Mouse (Mus musculus): ENCODE results near the gene Vsig10l. TPM values are rescaled to one million over a fixed set of nuclear protein-coding genes. Genes with fewer than 3 reads are reported as not detected.

The Vsig10l gene
- total and polyA plus RNA-seq, 2 experiments from 2014 or later = 15.8 to 25.8 TPM

DNA sequence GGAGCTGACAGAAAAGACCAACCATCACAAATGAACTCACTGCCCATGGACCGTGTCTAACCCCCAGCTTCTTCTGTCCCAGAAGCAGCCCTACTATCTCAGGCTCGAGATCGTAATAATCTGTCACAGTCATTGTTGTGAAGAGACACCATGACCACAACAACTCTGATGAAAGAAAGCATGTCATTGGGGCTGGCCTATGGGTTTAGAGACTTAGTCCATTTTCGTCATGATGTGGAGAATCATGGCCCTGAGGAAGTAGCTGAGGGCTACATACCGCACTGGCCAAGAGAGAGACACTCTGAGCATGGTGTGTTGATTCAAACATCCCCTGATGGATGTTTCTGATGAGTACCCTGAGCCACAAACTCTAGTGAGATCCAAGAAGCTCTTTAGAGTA is 28.3 kb upstream of the Vsig10l start:
- Histone ChIP-seq H3K4me3 (ENCODE audit: low read length) (no peak overlapping the region), H3K4me1 (ENCODE audit: insufficient read depth, low read length) (no peaks in the 10 kb centered on the region), H3K36me3 (ENCODE audit: insufficient read depth, low read length) (no peaks in the 10 kb centered on the region), H3K9me3 (ENCODE audit: low read length) (no peaks in the 10 kb centered on the region), H3K27ac (no peak overlapping the region), H3K27me3 (ENCODE audit: insufficient read depth, low read length) (no peaks in the 10 kb centered on the region), H3K4me2 (ENCODE audit: low read depth, low read length) (no peak overlapping the region), H3K9ac (replicated peaks; ENCODE audit: low read length) (no peak overlapping the region)
- 84% methylated on average over 5 of the region's 5 CpGs for WGBS
- no peak for DNase-seq (ENCODE audit: low spot score)
- no peak for TF ChIP-seq CTCF (IDR thresholded peaks at IDR 0.05; ENCODE audit: low read depth)
- ATAC-seq = no peak

DNA sequence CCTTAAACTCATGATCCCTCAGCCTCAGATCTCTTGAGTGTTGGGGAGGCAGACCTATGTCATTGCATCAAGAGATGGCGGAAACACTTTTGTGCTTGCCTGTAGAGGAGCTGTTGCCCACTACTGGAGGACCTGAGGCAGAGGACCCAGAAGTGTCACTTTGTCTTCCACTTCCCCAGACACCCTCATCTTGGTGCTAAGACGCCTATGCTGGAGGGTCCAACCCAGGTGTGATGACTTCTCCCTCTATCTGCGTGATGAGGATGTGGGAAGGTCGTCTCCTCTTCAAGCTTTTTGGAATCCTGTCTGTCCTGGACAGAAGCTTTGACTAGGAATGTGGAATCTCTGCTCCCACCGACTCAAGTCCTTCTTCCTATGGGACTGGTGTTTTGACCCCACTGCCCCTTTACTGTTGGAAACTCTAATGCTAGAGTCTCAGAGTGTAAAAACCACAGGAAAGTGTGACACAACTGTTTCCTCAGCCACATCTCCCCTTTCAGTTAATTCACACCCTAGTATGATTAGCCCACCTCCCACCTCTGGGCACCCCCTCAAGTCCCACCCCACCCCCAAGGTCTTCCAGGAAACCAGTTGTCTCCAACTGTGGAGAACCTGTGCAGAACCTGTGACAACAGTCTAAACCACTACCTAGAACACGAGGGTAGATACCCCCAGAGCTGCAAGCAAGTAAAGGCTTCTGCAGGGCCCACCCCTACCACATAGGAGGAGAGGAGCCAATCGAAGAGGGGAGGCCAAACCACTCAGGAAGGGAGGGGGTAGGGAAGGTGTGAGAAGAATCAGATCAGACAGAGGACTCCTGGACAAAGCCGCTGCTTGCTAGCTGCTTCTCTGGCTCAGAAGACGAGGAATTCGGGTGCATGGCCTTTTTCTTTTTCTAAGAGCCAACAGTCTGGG is 26.4 kb upstream of the Vsig10l start, which contains the start of gene Nkg7:
Nkg7 (plus strand) TSS at position 733 of the 915 bp plus-strand sequence.
- Histone ChIP-seq H3K9me3 (ENCODE audit: low read length) (no peaks in the 10 kb centered on the region), H3K36me3 (ENCODE audit: insufficient read depth, low read length) (no peaks in the 10 kb centered on the region), H3K27ac (no peak within 1 kb of the TSS), H3K4me1 (ENCODE audit: insufficient read depth, low read length) (no peaks in the 10 kb centered on the region), H3K4me2 (ENCODE audit: low read depth, low read length) (no peak within 1 kb of the TSS), H3K9ac (replicated peaks; ENCODE audit: low read length) (no peak within 1 kb of the TSS), H3K27me3 (ENCODE audit: insufficient read depth, low read length) (no peaks in the 10 kb centered on the region), H3K4me3 (ENCODE audit: low read length) (no peak within 1 kb of the TSS)
- 78% methylated on average over 10 of the region's 10 CpGs for WGBS
- DNase-seq (ENCODE audit: low spot score) (no peak), ATAC-seq (no peak)
- no peak for TF ChIP-seq CTCF (IDR thresholded peaks at IDR 0.05; ENCODE audit: low read depth)

DNA sequence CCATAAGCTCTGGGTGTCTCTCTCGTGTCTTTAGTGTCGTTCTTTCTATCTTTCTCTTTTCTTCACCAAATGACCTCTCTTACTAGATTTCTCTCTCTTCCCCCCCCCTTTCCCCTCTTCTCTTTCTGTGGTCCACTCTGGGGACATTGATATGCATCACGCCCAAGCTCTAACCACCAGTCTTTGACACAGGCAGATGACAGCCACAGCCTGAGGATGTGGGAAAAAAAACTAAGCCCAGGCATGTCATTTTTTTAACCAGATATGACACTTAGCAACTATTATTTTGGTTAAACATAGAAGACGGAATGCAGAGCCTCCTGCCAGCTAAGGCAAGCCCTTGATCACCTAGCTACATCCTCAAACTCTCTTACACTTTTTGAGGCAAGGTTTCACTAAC is 24.3 kb upstream of the Vsig10l start:
- no peak for TF ChIP-seq CTCF (IDR thresholded peaks at IDR 0.05; ENCODE audit: low read depth)
- Histone ChIP-seq H3K36me3 (ENCODE audit: insufficient read depth, low read length) (no peaks in the 10 kb centered on the region), H3K4me1 (ENCODE audit: insufficient read depth, low read length) (0 out of 2 replicates have a peak, but pooled peaks cover 3% of the 10 kb centered on the region), H3K9ac (replicated peaks; ENCODE audit: low read length) (no peak overlapping the region), H3K4me3 (ENCODE audit: low read length) (no peak overlapping the region), H3K4me2 (ENCODE audit: low read depth, low read length) (no peak overlapping the region), H3K27me3 (ENCODE audit: insufficient read depth, low read length) (no peaks in the 10 kb centered on the region), H3K27ac (no peak overlapping the region), H3K9me3 (ENCODE audit: low read length) (no peaks in the 10 kb centered on the region)
- ATAC-seq (no peak), DNase-seq (ENCODE audit: low spot score) (no peak)
- 87% methylated on average over 4 of the region's 4 CpGs for WGBS

DNA sequence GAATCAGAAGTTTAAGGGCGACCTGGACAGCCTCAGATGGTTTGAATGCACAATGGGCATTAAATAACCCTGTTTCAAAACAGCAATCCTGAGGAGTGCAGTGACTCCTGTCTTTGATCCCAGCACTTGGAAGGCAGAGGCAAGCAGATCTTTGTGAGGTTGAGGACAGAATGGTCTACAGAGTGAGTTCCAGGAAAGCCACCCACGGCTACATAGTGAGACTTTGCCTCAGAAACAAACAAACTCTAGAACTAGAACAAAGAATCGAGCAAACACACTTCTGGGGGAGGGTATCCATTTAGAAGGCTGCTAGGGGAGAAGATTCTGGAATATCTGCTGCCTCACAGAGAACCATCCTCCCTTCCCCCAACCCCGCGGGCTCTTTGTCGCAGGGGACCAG is 22.5 kb upstream of the Vsig10l start, which contains the start of gene Cldnd2:
Cldnd2 (plus strand) TSS at position 301 of the 400 bp plus-strand sequence.
- ATAC-seq (no peak), DNase-seq (ENCODE audit: low spot score) (no peak)
- WGBS = 85% methylated on average over 6 of the region's 6 CpGs
- H3K4me2 ChIP-seq (ENCODE audit: low read depth, low read length) = no peak within 1 kb of the TSS
- no peak for TF ChIP-seq CTCF (IDR thresholded peaks at IDR 0.05; ENCODE audit: low read depth)
- H3K27me3 ChIP-seq (ENCODE audit: insufficient read depth, low read length) = no peaks in the 10 kb centered on the region
- no peak within 1 kb of the TSS for H3K9ac ChIP-seq (replicated peaks; ENCODE audit: low read length)
- peaks cover 15% of the 10 kb centered on the region; the same call in 1 of the 2 replicates for H3K4me1 ChIP-seq (ENCODE audit: insufficient read depth, low read length)
- H3K36me3 ChIP-seq (ENCODE audit: insufficient read depth, low read length) = no peaks in the 10 kb centered on the region
- H3K27ac ChIP-seq = no peak within 1 kb of the TSS
- H3K4me3 ChIP-seq (ENCODE audit: low read length) = no peak within 1 kb of the TSS
- no peaks in the 10 kb centered on the region for H3K9me3 ChIP-seq (ENCODE audit: low read length)

DNA sequence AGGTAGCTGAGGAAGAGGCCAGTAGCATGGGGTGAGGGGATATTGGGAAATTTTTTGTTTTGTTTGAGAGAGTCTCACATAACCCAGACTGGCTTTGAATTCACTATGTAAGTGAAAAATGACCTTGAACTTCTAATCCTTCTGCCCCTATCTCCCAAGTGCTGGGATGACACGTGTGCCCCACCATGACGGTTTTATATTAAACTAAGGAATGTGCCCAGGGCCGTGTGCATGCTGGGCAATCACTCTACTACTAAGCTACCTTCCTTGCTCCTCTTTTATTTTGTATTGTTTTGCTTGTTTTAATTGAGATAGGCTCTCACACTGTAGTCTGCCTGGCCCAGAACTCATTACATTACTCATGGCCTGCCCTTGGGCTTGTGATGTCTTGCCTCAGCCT is 21.9 kb upstream of the Vsig10l start:
- Histone ChIP-seq H3K4me2 (ENCODE audit: low read depth, low read length) (no peak overlapping the region), H3K4me1 (ENCODE audit: insufficient read depth, low read length) (peaks cover 15% of the 10 kb centered on the region; the same call in 1 of the 2 replicates), H3K27ac (no peak overlapping the region), H3K36me3 (ENCODE audit: insufficient read depth, low read length) (no peaks in the 10 kb centered on the region), H3K9me3 (ENCODE audit: low read length) (no peaks in the 10 kb centered on the region), H3K4me3 (ENCODE audit: low read length) (no peak overlapping the region), H3K9ac (replicated peaks; ENCODE audit: low read length) (no peak overlapping the region), H3K27me3 (ENCODE audit: insufficient read depth, low read length) (no peaks in the 10 kb centered on the region)
- DNase-seq (ENCODE audit: low spot score) (no peak), ATAC-seq (no peak)
- 84% methylated on average over 3 of the region's 3 CpGs for WGBS
- no peak for TF ChIP-seq CTCF (IDR thresholded peaks at IDR 0.05; ENCODE audit: low read depth)

DNA sequence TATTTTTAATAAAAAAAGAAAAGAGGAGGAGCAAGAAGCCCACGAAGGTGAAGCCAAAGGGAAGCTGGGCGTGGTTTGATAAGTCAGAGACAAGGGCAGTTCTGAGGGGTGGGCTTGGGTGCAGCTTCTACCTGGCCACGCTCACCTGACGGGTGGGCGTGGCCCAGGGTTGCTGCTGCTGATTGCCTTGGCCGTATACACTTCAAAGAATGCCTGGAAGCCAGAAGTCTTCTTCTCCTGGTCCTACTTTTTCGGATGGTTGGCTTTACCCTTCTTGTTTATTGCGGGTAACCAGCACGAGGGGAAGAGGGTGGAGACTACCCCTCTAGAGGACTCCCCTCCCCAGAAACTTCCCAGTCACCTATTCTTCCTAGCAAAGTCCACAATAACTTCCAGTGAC is 20.3 kb upstream of the Vsig10l start:
- Histone ChIP-seq H3K9me3 (ENCODE audit: low read length) (no peaks in the 10 kb centered on the region), H3K27me3 (ENCODE audit: insufficient read depth, low read length) (no peaks in the 10 kb centered on the region), H3K4me2 (ENCODE audit: low read depth, low read length) (peak overlapping the region; percentile 89), H3K9ac (replicated peaks; ENCODE audit: low read length) (peak overlapping the region; percentile 48), H3K4me1 (ENCODE audit: insufficient read depth, low read length) (peaks cover 15% of the 10 kb centered on the region; the same call in 1 of the 2 replicates), H3K27ac (peak overlapping the region; percentile 92), H3K4me3 (ENCODE audit: low read length) (peak overlapping the region; percentile 49), H3K36me3 (ENCODE audit: insufficient read depth, low read length) (no peaks in the 10 kb centered on the region)
- no peak for TF ChIP-seq CTCF (IDR thresholded peaks at IDR 0.05; ENCODE audit: low read depth)
- WGBS = 10% methylated on average over 9 of the region's 9 CpGs
- ATAC-seq (no peak), DNase-seq (ENCODE audit: low spot score) (peak; percentile 1)
